Mouse (Mus musculus): ENCODE results near the gene Gpr3. TPM values are rescaled to one million over a fixed set of nuclear protein-coding genes. Genes with fewer than 3 reads are reported as not detected.
A peak's percentile ranks its signal among the peaks of the same experiment; 100 is the strongest.

Gpr3 gene
- polyA plus RNA-seq, 1 experiment from 2014 or later: 0.23 TPM

- H3K27ac ChIP-seq: no peak overlapping the region
- no peak overlapping the region for H3K9ac ChIP-seq
- H3K27me3 ChIP-seq (replicated peaks): no peaks in the 10 kb centered on the region
- no peak for ATAC-seq (ENCODE audit: insufficient read depth, low FRiP score, low read depth)
- H3K4me2 ChIP-seq: no peak overlapping the region
- H3K4me3 ChIP-seq (replicated peaks): no peak overlapping the region
- peaks cover 6% of the 10 kb centered on the region; the same call in 1 of the 2 replicates for H3K4me1 ChIP-seq
- 66% methylated on average over 4 of the region's 4 CpGs for WGBS
- no peaks in the 10 kb centered on the region for H3K9me3 ChIP-seq
- H3K36me3 ChIP-seq: no peaks in the 10 kb centered on the region
These were observed 51.5 kb downstream of the Gpr3 start for GRCm38 (mm10) chr4:133160821-133161220.

- Histone ChIP-seq H3K9me3 (no peaks in the 10 kb centered on the region), H3K36me3 (no peaks in the 10 kb centered on the region), H3K9ac (no peak overlapping the region), H3K4me2 (no peak overlapping the region), H3K4me1 (peaks cover 6% of the 10 kb centered on the region; the same call in 1 of the 2 replicates), H3K27me3 (replicated peaks) (no peaks in the 10 kb centered on the region), H3K4me3 (replicated peaks) (no peak overlapping the region), H3K27ac (no peak overlapping the region)
- no peak for ATAC-seq (ENCODE audit: insufficient read depth, low FRiP score, low read depth)
- 88% methylated on average over 8 of the region's 8 CpGs for WGBS
These were observed 52.1 kb downstream of the Gpr3 start for GRCm38 (mm10) chr4:133160211-133160610.

- no peak for ATAC-seq (ENCODE audit: insufficient read depth, low FRiP score, low read depth)
- H3K9me3 ChIP-seq: no peaks in the 10 kb centered on the region
- peak overlapping the region; percentile 35; the same call in 1 of the 2 replicates for H3K27ac ChIP-seq
- 82% methylated on average over 4 of the region's 4 CpGs for WGBS
- H3K9ac ChIP-seq: no peak overlapping the region
- peaks cover 6% of the 10 kb centered on the region; the same call in 1 of the 2 replicates for H3K4me1 ChIP-seq
- H3K36me3 ChIP-seq: no peaks in the 10 kb centered on the region
- H3K4me2 ChIP-seq: no peak overlapping the region
- H3K27me3 ChIP-seq (replicated peaks): no peaks in the 10 kb centered on the region
- H3K4me3 ChIP-seq (replicated peaks): no peak overlapping the region
These were observed 52.7 kb downstream of the Gpr3 start for GRCm38 (mm10) chr4:133159646-133160045.

Small RNAs within 50 kb of the gene (microRNA-seq; reads per million reads assigned to microRNA genes)
- gene Mir7017: 0.97 reads per million

Other genes with a start within 250 kb of the Gpr3 start
- 1.6 TPM in 2 replicates for gene Fgr, start 238.4 kb downstream of the Gpr3 start, polyA plus RNA-seq (2015; fragmentation: Nextera tagmentation; extraction: Ambion mirVana)
- 8.2 and 9.3 TPM in 2 replicates for gene Ahdc1, start 201.3 kb downstream of the Gpr3 start, polyA plus RNA-seq (2015; fragmentation: Nextera tagmentation; extraction: Ambion mirVana)
- gene Wasf2, start 82.0 kb downstream of the Gpr3 start, polyA plus RNA-seq (2015; fragmentation: Nextera tagmentation; extraction: Ambion mirVana): 109 TPM in 2 replicates
- 6.8 and 7.8 TPM in 2 replicates for gene Cd164l2, start 405 bp downstream of the Gpr3 start, polyA plus RNA-seq (2015; fragmentation: Nextera tagmentation; extraction: Ambion mirVana)
- 5.0 and 8.6 TPM in 2 replicates for gene Map3k6, start 28.3 kb upstream of the Gpr3 start, polyA plus RNA-seq (2015; fragmentation: Nextera tagmentation; extraction: Ambion mirVana)
- gene Sytl1, start 50.6 kb upstream of the Gpr3 start, polyA plus RNA-seq (2015; fragmentation: Nextera tagmentation; extraction: Ambion mirVana): 17.0 and 29.0 TPM in 2 replicates
- 73.6 and 74.2 TPM in 2 replicates for gene Tmem222, start 65.3 kb upstream of the Gpr3 start, polyA plus RNA-seq (2015; fragmentation: Nextera tagmentation; extraction: Ambion mirVana)
- 18.6 and 24.2 TPM in 2 replicates for gene Wdtc1, start 140.9 kb upstream of the Gpr3 start, polyA plus RNA-seq (2015; fragmentation: Nextera tagmentation; extraction: Ambion mirVana)
- 8.8 and 9.3 TPM in 2 replicates for gene Slc9a1, start 157.2 kb upstream of the Gpr3 start, polyA plus RNA-seq (2015; fragmentation: Nextera tagmentation; extraction: Ambion mirVana)

Data from stomach, embryonic 15.5 days (tissue).